Mouse (Mus musculus) gastrocnemius, adult 2 months (tissue): ENCODE measurements around the gene Nudt17. TPM values are rescaled to one million over a fixed set of nuclear protein-coding genes. Genes with fewer than 3 reads are reported as not detected.
A peak's percentile ranks its signal among the peaks of the same experiment; 100 is the strongest.
"Not testable (repeated sequence)": the region's sequence is repeated elsewhere in the genome, so short reads cannot be mapped to it uniquely, and the experiment has no call there.

Experiments used
- DNase-seq: peaks from one replicate; pipeline ENCODE4 v3.0.0; 2022
- H3K27ac ChIP-seq: fragments of 200-600 bp; 2 replicates; pipeline ENCODE4 v1.8.1; 2022; ENCODE audit warnings: mild to moderate bottlenecking
- H3K4me3 ChIP-seq: fragments of 200-600 bp; 2 replicates; pipeline ENCODE4 v1.8.1; 2022; ENCODE audit warnings: mild to moderate bottlenecking, moderate library complexity
- CTCF ChIP-seq: fragments of 200-600 bp; IDR thresholded peaks from 2 replicates; pipeline ENCODE4 v1.8.1; 2022; ENCODE audit warnings: antibody characterized with exemption, mild to moderate bottlenecking, moderate library complexity
- intact Hi-C: fragments of 180-260 bp; cut with DNase I; formaldehyde crosslinking; loops from one replicate; pipeline ENCODE4 v1.15.1; 2025
- total RNA-seq, 2 experiments: library from RNA; stranded (reverse); gene quantifications; 2 replicates each; pipeline ENCODE4 v1.2.3; 2021

Gene Nudt17
- total RNA-seq, 2 experiments from 2014 or later: 0.31 to 0.73 TPM

DNA sequence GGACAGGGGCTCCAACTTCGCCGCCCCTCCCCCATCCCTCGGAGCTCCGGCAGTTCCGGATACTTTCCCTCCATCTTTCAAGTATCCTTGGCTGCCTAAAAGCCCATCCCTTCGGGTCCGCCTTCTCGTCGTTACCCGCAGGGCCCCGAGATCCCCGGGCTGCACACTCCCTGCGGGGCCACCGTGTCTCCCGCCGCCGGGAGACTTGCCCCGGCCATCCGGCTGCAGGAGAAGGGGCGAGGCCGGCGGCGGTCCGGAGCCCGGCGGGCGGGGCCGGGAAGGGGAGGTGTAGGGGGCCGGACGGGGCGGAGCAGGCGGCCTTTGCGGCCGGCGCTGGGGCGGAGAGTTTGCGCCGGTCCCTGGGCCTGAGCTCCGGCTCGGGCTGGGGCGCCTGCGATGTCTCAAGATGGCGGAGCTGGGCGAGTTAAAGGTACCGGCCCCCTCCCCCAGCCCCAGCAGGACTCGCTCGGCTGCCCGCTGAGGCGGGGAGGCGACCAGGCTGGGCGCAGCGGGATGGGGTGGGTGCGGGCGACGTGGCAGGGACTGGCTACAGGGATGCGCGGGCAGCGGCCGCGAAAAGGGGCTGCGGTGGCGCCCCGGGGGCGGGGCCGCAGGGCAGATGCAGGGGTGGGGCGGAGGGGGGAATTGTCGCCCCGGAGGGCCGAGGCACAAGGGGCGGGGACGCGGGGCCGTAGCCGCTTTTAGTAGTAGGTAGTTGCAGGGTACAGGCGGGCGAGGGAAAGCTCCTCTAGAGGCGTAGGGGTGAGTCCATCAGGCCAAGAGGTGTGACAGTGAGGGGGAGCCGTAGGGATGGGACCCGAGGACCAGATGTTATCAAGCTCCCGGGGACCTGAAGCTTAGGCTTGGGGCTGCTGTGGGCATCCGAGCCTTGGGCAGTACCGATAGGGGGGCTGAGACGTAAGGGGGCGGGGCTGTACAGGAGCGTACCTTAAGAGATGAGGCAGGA is 11.3 kb downstream of the Nudt17 start:
- DNase-seq: peak; percentile 96
- TF ChIP-seq CTCF: no peak
- peak overlapping the region; percentile 95 for H3K4me3 ChIP-seq
- intact Hi-C loops: no loop called here
- peak overlapping the region; percentile 96 for H3K27ac ChIP-seq

DNA sequence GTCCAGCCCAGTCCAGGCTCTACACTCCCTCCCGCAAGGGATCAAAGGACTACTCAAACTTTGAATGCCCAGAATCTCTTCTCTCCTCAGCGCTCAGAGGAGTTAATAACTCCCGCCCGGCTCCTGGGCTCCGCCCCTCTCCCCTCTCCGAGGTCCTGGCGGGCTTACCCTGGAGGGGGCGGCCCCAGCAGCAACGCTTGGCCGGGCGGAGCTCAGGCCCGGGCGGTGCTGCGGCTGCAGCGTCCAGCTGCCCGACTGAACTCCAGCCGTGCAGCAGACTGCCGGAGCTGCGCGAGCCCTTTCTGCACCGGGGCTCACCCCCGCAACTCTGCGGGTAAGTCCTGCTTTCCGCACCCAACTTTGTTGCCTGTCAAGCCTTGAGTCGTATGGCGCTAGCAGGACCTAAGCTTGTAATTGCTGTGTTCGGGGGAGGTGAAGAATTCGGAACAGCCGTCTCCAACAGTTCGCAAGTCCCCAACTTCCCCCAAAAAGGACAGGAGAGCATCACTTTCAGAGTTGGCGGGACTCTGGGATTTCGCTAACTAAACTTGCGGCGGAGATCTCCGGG is 12.1 kb downstream of the Nudt17 start, which contains the start of gene Pias3:
Pias3 (plus strand) TSS at position 187 of the 568 bp plus-strand sequence.
- TF ChIP-seq CTCF: no peak
- intact Hi-C loops: no loop called here
- H3K27ac ChIP-seq: peak within 1 kb of the TSS; percentile 96
- peak; percentile 93 for DNase-seq
- H3K4me3 ChIP-seq: peak within 1 kb of the TSS; percentile 95

DNA sequence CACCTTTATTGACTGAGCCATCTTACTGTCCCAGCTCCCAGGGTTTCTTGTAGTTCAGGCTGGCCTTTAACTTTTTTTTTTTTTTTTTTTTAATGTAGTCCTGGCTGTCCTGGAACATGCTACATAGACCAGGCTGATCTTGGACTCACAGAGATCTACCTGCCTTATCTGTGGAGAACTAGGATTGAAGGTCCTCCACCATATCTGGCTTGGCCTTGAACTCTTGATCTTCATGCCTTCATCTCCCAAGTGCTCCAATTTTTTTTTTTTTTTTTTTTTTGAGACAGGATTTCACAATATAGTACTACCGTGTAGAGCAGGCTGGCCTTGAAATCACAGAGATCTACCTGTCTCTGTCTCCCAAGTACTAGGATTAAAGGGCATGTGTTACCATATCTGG is 14.8 kb downstream of the Nudt17 start:
- Histone ChIP-seq H3K4me3 (no peak overlapping the region), H3K27ac (no peak overlapping the region)
- intact Hi-C loops: no loop called here
- no peak for DNase-seq
- no peak for TF ChIP-seq CTCF

DNA sequence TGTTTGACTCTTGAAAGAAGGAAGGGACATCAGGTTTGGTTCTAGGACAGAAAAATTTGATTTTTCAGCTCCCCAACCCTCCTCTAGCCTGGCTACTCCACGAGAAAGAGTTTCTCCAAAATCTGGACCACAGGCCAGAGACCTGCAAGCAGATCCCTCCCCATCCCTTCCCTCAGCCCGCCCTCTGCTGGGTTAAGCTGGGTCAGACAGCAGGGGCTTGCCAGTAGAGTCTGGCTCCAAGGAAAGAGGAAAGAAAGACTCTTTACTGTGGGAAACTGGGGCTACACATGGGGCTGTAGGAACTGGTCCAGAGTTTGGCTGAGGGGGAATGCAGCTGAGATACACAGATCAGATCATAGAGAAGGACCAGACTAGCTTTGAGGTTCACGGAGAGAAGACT is 15.9 kb downstream of the Nudt17 start:
- peak; percentile 66 for DNase-seq
- no peak overlapping the region for H3K27ac ChIP-seq
- intact Hi-C loops: no loop called here
- H3K4me3 ChIP-seq: peak overlapping the region; percentile 28; the same call in 1 of the 2 replicates
- peak; percentile 44 for TF ChIP-seq CTCF

DNA sequence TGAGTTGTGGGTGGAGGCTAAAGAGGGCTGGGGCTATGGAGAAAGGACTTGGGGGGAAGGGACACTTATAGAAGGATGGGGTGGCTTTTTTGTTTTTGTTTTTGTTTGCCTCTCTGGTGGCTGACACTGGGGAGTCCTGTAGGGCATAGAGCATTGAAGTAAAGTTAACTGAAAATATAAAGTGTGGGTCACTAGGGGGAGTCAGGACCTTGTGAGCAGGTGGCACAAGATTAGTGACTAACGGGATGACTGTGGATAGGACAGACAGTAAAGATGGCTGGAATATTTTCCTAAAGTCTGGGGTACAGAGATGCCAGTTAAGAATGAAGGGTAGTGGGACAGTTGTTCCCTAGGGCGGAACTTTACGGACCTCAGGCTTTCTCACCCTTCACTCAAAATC is 18.1 kb downstream of the Nudt17 start:
- no peak for DNase-seq
- Histone ChIP-seq H3K27ac (no peak overlapping the region), H3K4me3 (no peak overlapping the region)
- TF ChIP-seq CTCF: peak; percentile 32; the same call in 1 of the 2 replicates
- intact Hi-C loops: no loop called here

DNA sequence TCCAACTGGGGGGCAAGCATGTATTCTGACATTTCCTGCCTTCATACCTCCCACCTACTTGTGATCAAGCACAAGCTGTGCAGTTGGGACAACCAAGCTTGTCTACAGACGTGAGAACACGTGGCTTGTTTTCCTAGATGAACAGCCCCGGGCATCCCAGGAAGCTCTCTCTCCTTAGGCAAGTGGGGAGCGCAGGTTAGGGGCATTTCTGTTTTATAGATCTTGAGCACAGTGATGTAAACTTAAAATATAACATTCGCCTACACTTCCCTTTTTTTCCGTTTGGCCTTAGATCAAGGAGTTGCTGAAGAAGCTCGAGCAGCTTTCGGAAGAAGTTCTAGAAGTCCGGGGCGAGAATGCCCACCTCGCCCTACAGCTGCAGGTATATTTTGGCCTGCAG is 19.5 kb downstream of the Nudt17 start:
- no peak for DNase-seq
- Histone ChIP-seq H3K4me3 (no peak overlapping the region), H3K27ac (no peak overlapping the region)
- intact Hi-C loops: no loop called here
- TF ChIP-seq CTCF: no peak

DNA sequence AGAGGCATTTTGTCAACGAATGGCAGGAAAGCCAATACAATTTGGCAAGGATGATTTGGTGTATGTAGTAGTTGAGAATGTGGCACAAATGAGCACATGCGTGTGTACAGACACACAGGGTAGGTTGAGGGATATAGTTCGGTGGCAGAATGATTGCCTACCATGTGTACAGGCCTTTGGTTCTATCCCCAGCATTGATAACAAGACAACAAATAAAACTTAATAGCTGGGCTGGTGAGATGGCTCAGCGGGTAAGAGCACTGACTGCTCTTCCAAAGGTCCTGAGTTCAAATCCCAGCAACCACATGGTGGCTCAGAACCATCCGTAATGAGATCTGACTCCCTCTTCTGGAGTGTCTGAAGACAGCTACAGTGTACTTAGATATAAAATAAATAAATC is 22.3 kb downstream of the Nudt17 start:
- DNase-seq, H3K27ac ChIP-seq, intact Hi-C loops, H3K4me3 ChIP-seq: not testable (repeated sequence)

DNA sequence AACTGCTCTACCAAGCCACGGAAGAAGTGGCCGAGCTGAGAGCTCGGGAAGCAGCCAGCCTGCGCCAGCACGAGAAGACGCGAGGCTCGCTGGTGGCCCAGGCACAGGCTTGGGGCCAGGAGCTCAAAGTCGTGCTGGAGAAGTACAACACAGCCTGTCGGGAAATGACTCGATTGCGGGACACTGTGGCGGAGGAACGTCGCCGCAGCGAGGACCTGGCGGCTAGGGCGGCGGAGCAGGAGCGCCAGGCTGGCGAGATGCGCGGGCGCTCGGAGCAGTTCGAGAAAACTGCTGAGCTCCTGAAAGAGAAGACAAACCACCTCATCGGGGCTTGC is 23.6 kb downstream of the Nudt17 start:
- Histone ChIP-seq H3K4me3 (peak overlapping the region; percentile 60), H3K27ac (no peak overlapping the region)
- TF ChIP-seq CTCF: no peak

DNA sequence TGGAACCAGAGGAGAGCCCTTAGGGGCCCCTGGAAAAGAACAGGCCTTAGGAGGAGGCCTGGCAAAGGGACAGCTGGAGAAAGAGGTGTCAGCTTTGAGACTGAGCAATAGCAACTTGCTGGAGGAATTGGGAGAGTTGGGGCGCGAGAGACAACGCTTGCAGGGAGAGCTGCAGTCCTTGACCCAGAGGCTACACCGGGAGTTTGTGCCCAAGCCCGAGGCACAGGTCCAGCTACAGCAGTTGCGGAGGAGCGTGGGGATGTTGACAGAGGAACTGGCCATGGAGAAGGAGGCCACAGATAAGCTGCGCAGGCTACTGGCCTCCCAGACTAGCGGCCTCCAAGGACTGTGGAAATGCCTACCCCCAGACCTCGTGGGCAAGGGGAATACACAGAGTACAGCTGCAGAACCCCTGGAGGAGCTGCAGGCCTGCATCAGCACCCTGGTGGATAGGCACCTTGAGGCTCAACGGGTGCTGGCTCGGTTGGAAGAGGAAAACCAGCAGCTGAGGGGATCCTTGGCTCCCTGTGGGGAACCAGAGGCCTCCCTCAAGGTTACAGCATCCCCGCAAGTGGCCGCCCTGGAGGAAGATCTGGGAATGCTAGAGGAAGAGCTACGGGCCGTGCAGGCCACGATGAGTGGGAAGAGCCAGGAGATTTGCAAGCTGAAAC is 24.1 kb downstream of the Nudt17 start:
- no peak overlapping the region for H3K27ac ChIP-seq
- intact Hi-C loops: no loop called here
- peak overlapping the region; percentile 60 for H3K4me3 ChIP-seq
- TF ChIP-seq CTCF: no peak
- no peak for DNase-seq

More for the DNA sequence above, 23.6 kb downstream of the Nudt17 start:
- intact Hi-C loops: no loop called here
- peak; percentile 38 for DNase-seq

DNA sequence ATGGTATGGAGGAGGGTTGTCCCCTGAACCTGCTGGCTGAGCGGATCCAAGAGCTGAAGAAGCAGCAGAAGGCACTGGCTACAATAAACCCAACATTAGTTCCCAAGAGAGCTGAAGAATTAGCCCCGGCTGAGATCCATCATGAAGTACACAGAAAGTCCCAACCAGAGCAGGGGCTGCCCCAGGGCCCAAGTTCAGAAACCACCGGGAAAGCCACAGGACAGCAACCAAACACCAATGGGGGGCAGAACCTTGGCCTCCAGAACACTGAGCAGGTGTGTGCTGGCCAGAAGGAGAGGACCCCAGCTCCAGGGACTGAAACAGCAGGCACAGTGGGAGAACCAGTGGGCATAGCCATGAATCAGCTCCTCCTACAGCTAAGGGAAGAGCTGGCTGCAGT is 24.9 kb downstream of the Nudt17 start:
- DNase-seq: no peak
- Histone ChIP-seq H3K4me3 (no peak overlapping the region), H3K27ac (no peak overlapping the region)
- TF ChIP-seq CTCF: no peak
- intact Hi-C loops: no loop called here

DNA sequence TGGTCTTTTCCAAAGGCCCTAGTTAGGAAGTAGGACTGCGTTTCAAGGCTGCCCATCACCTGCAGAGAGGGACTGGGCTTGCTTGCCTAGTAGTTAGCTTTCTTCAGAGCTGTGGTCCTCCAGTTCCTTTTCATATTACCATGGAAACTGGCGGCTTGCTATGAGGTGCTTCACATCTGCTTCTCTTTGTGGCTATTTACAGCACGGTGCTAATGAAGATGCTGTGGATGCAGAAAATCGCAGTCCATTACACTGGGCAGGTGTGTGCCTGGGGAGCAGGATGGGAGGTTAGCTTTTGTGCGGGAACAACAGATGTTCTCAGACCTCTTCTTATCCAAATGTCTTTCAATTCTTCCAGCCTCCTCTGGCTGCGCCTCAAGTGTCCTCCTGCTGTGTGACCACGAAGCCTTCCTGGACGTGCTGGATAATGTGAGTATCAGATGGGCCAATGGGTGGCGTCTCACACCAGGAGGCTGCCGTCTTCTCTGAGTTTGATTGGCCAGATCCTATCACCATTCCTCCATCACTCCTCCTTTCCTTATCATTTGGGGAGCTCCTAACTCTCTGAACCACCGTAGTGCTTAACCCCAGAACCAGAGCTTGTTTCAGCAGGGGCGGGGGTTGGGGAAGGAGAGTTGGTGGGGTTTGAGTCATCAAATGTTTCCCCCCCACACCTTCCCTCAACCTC is 27.9 kb downstream of the Nudt17 start:
- intact Hi-C loops: no loop called here
- DNase-seq: no peak
- H3K4me3 ChIP-seq: no peak overlapping the region
- TF ChIP-seq CTCF: no peak
- H3K27ac ChIP-seq: no peak overlapping the region

DNA sequence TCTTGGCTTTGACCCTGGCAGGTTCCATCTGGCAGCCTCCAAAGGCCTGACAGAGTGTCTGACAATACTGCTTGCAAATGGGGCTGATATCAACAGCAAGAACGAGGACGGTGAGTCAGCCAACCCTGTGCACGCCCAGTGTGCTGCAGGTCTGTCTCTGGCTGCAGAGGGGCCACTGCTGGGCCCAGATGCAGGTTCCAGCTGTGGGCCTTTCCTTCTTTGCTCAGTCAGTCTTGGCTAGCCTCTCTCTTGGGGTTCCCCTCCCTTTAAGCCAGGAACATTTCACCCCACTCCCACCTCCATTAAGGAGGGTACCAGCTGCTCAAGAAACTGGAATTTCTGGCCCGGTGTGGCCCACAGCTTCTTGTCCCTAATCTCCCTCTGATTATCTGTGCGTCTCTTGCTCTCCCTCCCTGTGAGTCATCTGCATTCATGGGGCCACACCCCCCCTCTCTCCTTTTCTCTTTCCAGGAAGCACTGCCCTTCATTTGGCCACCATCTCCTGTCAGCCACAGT is 29.1 kb downstream of the Nudt17 start:
- TF ChIP-seq CTCF: no peak
- DNase-seq: no peak
- intact Hi-C loops: no loop called here
- H3K4me3 ChIP-seq: no peak overlapping the region
- H3K27ac ChIP-seq: no peak overlapping the region
